29 mouse cellular contexts compared by ENCODE assay signal in the genomic region with DNA sequence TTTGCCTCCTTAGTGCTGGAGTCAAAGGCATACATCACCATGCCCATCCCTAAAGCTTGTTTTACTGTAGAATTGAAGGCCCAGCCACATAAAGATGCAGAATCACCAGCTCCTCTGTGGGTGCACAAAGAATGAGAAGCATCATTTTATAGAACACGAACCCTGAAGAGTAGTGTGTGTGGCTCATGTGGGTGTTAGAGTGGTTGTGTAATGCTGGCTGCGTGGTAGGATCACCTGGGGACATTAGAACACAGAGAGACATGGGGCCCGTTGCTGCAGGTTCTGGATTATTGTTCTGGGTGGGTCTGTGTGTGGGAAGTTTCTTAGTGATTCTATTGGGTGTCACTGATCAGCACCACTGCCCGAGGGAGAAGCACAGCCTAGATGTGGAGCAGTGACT. TPM values are rescaled to one million over a fixed set of nuclear protein-coding genes. Genes with fewer than 3 reads are reported as not detected.
DNase-seq lines count a peak whose midpoint lies in the region; ATAC-seq and TF ChIP-seq lines count a peak whose summit lies in the region.
"Had no signal": no experiment of that assay in that cellular context is flagged by ENCODE, and none has a peak within 500 bp of the region (broad histone marks: within the 10 kb centered on the region; RNA-seq: fewer than 3 reads in every experiment).

No protein-coding gene starts in this region.

- H3K9me3 ChIP-seq in intestine, embryonic 16.5 days (ENCODE audit: control insufficient read depth, low read length): no peaks in the 10 kb centered on the region
- H3K9me3 ChIP-seq: embryonic facial prominence, embryonic 10.5 days; embryonic facial prominence, embryonic 13.5 days; forebrain, embryonic 12.5 days; forebrain, embryonic 15.5 days; hindbrain, embryonic 13.5 days had no signal

- 87% methylated on average over 4 of the region's 4 CpGs for WGBS in intestine, embryonic 16.5 days

- no peak overlapping the region for H3K9ac ChIP-seq in intestine, embryonic 16.5 days (ENCODE audit: low read depth, low read length)
- H3K9ac ChIP-seq: embryonic facial prominence, embryonic 13.5 days; forebrain, embryonic 12.5 days; forebrain, embryonic 15.5 days; hindbrain, embryonic 13.5 days had no signal

- no peak for ATAC-seq in intestine, embryonic 16.5 days
- ATAC-seq: CD4-positive, CD25-positive, alpha-beta regulatory T cell, adult 4 months; forebrain, embryonic 15.5 days; hindbrain, embryonic 16.5 days had no signal

- peaks cover 14% of the 10 kb centered on the region for H3K4me1 ChIP-seq in cortical plate, adult 2 months (ENCODE audit: control insufficient read depth, insufficient read depth, low read length)
- no peaks in the 10 kb centered on the region for H3K4me1 ChIP-seq in intestine, embryonic 16.5 days (ENCODE audit: control insufficient read depth, insufficient read depth, low read length)

- intact Hi-C loops in left cerebral cortex, postnatal 10 days (cut with DNase I): no loop called here
- intact Hi-C loops in left cerebral cortex, postnatal 14 days (cut with DNase I): loop anchor here (2.0 kb wide), 1 partner anchor 29 kb away; no protein-coding TSS in a partner anchor

- no peaks in the 10 kb centered on the region for H3K27me3 ChIP-seq in intestine, embryonic 16.5 days (replicated peaks; ENCODE audit: control insufficient read depth, insufficient read depth, low read length)
- H3K27me3 ChIP-seq: embryonic facial prominence, embryonic 13.5 days; forebrain, embryonic 12.5 days; forebrain, embryonic 15.5 days; hindbrain, embryonic 13.5 days had no signal

- peak; percentile 39 for DNase-seq in left cerebral cortex, adult 11 months (ENCODE audit: low spot score)
- no peak for DNase-seq in left cerebral cortex, postnatal 10 days (ENCODE audit: extremely low spot score in 1 of 2, low spot score in 2 of 2)
- peak; percentile 44 for DNase-seq in right cerebral cortex, adult 2 months (ENCODE audit: low spot score in 2 of 2)
- no peak for DNase-seq in right cerebral cortex, postnatal 10 days (ENCODE audit: low spot score in 2 of 2)
- DNase-seq in left cerebral cortex, postnatal 14 days (ENCODE audit: low spot score in 2 of 2): peak; percentile 19 to 58
- no peak for DNase-seq in thymus, postnatal 10 days (ENCODE audit: low spot score in 2 of 2)
- DNase-seq: adrenal gland, adult 2 months; adrenal gland, postnatal 14 days; cerebellum, adult 18-20 months; cerebellum, adult 9-11 months; cerebellum, postnatal 25 days; embryo, embryonic 11 days; gastrocnemius, adult 2 months; gastrocnemius, postnatal 14 days; heart, adult 11 months had no signal

- no peaks in the 10 kb centered on the region for H3K36me3 ChIP-seq in intestine, embryonic 16.5 days (ENCODE audit: control insufficient read depth, insufficient read depth, low read length)
- H3K36me3 ChIP-seq: embryonic facial prominence, embryonic 10.5 days; embryonic facial prominence, embryonic 13.5 days; forebrain, embryonic 12.5 days; forebrain, embryonic 15.5 days; hindbrain, embryonic 13.5 days had no signal

- no peak for TF ChIP-seq CTCF in cortical plate, adult 2 months (IDR thresholded peaks at IDR 0.05; ENCODE audit: extremely low read depth, insufficient read depth, low read length)

- peak overlapping the region; percentile 31; the same call in 1 of the 2 replicates for H3K27ac ChIP-seq in cortical plate, adult 2 months (ENCODE audit: insufficient read depth, low read length)
- no peak overlapping the region for H3K27ac ChIP-seq in intestine, embryonic 16.5 days (ENCODE audit: low read length)
- H3K27ac ChIP-seq: embryonic facial prominence, embryonic 10.5 days; embryonic facial prominence, embryonic 13.5 days; forebrain, embryonic 12.5 days; forebrain, embryonic 15.5 days; gastrocnemius, adult 2 months; hindbrain, embryonic 13.5 days had no signal

- no peak overlapping the region for H3K4me3 ChIP-seq in cortical plate, adult 2 months (ENCODE audit: insufficient read depth, low read length)
- no peak overlapping the region for H3K4me3 ChIP-seq in intestine, embryonic 16.5 days (ENCODE audit: low read length)
- H3K4me3 ChIP-seq: embryonic facial prominence, embryonic 10.5 days; embryonic facial prominence, embryonic 13.5 days; erythroblast, embryonic 14.5 days; forebrain, embryonic 12.5 days; forebrain, embryonic 15.5 days; gastrocnemius, adult 2 months; hindbrain, embryonic 13.5 days had no signal

- no peak for TF ChIP-seq POLR2A in cortical plate, adult 2 months (IDR thresholded peaks at IDR 0.05; ENCODE audit: extremely low read depth, insufficient read depth, low read length)

- H3K4me2 ChIP-seq in intestine, embryonic 16.5 days (ENCODE audit: low read depth, low read length): no peak overlapping the region
- H3K4me2 ChIP-seq: embryonic facial prominence, embryonic 13.5 days; forebrain, embryonic 12.5 days; forebrain, embryonic 15.5 days; heart, embryonic 11.5 days; hindbrain, embryonic 13.5 days had no signal

RNA-seq across cellular contexts. Expression of gene Rasgrp1, which starts 45.3 kb away (rescaled TPM):
- total RNA-seq in left cerebral cortex, postnatal 10 days (2021): 100 to 1,000 TPM; 142 to 150 TPM
- polyA plus RNA-seq in cortical plate, adult 2 months (2012; rRNA removed): 194 and 204 TPM in 2 replicates
- total RNA-seq in left cerebral cortex, postnatal 14 days (2021): 100 to 1,000 TPM; 271 to 278 TPM
- 0.84 and 0.87 TPM in 2 replicates for polyA plus RNA-seq in intestine, embryonic 16.5 days (2015; fragmentation: Nextera tagmentation; extraction: Ambion mirVana)
- total RNA-seq: common myeloid progenitor, adult 5-6 weeks; MEL had no signal
- polyA plus RNA-seq: C2C12; erythroblast, embryonic 14.5 days had no signal

Comparison
In these comparisons a context has a peak if more than half of its experiments do, and no peak if none do; other contexts are left out.
1. DNase-seq: peak in left cerebral cortex, adult 11 months (single experiment), right cerebral cortex, adult 2 months (2 of 2) and left cerebral cortex, postnatal 14 days (2 of 2); none in left cerebral cortex, postnatal 10 days (0 of 2), right cerebral cortex, postnatal 10 days (0 of 2) and thymus, postnatal 10 days (0 of 2).